Mouse (Mus musculus) cerebellum, adult 18-20 months (tissue): ENCODE measurements around the gene Zfp526.

ENCODE experiments used
- DNase-seq, 2 experiments: peaks; one replicate each; pipeline ENCODE4 v3.0.0; 2021

Zfp526 gene

GRCm38 (mm10) chr7:25269029-25269428, 47.8 kb downstream of the Zfp526 start:
- DNase-seq: peak in 1 of 2 experiments; percentile 39

GRCm38 (mm10) chr7:25269545-25270271, 48.5 kb downstream of the Zfp526 start:
- DNase-seq: peak; percentile 18 to 26

DNA sequence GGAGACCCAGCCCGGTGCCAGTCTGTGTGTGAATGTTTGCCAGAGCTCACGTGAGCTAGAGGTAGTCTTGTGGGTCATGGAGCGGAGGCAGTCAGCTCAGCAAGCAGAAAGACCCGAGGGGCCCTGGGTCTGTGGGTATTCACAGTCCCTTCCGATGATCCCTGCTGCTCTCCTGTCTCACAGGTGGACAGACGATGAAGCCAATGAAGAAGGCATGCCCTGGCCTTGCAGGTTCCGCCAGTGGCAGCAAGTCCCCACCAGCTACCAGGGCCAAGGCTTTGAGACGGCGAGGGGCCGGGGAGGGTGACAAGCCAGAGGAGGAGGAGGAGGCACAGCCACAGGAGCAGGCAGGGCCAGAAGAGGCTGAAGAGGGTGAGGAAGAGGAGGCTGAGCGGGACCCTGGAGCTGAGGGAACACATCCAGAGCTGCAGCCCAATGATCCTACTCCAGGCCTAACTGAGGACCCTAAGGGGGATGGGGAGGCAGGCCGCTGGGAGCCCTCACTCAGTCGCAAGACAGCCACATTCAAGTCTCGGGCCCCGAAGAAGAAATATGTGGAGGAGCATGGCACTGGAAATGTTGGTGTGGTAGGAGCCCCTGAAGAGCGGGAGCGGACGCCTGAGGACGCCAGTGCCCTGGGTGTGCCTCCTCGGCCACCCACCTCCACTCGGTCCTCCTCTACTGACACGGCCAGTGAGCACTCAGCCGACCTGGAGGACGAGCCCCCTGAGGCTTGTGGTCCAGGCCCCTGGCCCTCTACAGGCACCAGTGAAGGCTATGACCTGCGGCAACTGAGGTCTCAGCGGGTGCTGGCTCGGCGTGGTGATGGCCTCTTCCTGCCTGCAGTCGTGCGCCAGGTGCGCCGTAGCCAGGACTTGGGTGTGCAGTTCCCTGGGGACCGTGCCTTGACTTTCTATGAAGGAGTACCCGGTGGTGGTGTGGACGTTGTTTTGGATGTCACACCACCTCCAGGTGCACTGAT, 49.7 kb downstream of the Zfp526 start:
- DNase-seq: peak in 1 of 2 experiments; percentile 24

DNA sequence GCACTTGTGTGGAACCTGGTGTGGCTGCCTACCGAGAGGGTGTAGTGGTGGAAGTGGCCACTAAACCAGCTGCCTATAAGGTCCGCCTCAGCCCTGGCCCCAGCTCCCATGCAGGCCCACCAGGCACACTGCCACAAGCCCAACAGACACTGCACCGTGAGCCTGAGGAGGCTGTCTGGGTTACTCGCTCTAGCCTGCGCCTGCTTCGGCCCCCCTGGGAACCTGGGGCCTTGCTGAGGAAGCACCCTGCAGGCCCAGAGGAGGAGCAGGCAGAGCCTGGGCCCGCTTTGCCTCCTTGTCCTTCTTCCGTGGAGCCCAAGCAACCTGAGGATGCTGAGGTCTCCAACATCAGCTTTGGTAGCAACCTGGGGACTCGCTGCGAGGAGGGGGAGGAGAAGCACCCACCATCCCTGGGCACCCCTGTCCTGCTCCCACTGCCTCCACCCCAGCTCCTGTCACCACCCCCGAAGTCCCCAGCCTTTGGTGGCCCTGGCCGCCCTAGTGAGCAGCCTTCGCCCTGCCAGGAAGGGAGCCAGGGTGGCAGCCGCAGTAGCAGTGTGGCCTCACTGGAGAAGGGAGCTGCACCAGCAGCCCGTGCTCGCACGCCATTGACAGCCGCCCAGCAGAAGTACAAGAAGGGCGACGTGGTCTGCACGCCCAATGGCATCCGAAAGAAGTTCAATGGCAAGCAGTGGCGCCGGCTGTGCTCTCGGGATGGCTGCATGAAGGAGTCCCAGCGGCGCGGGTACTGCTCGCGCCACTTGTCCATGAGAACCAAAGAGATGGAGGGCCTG, 50.6 kb downstream of the Zfp526 start:
- peak in 1 of 2 experiments; percentile 24 for DNase-seq

DNA sequence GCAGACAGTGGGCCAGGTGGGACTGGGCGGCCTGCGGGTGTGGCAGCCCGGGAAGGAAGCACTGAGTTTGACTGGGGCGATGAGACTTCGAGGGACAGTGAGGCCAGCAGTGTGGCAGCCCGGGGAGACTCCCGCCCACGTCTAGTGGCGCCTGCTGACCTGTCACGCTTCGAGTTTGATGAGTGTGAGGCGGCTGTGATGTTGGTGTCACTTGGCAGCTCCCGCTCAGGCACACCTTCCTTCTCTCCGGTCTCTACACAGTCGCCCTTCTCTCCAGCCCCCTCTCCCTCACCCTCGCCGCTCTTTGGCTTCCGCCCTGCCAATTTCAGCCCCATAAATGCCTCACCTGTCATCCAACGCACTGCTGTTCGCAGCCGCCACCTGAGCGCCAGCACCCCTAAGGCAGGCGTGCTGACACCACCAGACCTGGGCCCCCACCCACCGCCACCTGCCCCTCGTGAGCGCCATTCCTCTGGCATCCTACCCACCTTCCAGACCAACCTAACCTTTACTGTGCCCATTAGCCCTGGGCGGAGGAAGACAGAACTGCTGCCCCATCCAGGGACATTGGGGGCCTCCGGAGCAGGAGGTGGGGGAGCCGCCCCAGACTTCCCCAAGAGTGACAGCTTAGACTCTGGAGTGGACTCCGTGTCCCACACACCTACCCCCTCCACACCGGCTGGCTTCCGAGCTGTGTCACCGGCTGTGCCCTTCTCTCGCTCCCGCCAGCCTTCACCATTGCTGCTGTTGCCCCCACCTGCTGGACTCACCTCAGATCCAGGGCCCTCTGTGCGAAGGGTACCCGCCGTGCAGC, 51.4 kb downstream of the Zfp526 start:
- DNase-seq: no peak

GRCm38 (mm10) chr7:25273259-25274241, 52.3 kb downstream of the Zfp526 start:
- DNase-seq: peak; percentile 25 to 40

DNA sequence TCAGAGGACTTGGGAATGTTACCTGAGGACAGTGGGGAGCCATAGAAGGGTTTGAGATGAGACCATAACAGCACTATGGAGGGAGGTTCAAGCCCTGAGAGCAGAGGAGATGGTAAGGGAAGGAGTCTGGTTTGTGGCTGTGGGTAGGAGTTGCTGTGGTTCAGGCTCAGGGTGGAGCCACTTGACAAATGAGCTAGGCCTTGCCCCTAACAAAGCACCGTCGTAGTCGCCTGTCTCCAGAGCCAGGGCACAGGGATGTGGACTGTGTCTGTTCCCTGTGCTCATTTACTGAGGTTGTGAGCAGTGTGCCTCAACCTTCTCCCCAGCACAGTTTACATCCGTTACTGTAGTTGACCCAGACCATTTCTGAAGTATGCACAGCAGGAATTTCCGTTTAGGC, 53.3 kb downstream of the Zfp526 start:
- peak in 1 of 2 experiments; percentile 10 for DNase-seq

GRCm38 (mm10) chr7:25274996-25275395, 53.8 kb downstream of the Zfp526 start:
- peak in 1 of 2 experiments; percentile 20 for DNase-seq

- DNase-seq: peak in 1 of 2 experiments; percentile 12
Measured at GRCm38 (mm10) chr7:25275555-25276298, 54.5 kb downstream of the Zfp526 start.
